Mouse (Mus musculus): ENCODE results near the gene Ruvbl1.

DNA sequence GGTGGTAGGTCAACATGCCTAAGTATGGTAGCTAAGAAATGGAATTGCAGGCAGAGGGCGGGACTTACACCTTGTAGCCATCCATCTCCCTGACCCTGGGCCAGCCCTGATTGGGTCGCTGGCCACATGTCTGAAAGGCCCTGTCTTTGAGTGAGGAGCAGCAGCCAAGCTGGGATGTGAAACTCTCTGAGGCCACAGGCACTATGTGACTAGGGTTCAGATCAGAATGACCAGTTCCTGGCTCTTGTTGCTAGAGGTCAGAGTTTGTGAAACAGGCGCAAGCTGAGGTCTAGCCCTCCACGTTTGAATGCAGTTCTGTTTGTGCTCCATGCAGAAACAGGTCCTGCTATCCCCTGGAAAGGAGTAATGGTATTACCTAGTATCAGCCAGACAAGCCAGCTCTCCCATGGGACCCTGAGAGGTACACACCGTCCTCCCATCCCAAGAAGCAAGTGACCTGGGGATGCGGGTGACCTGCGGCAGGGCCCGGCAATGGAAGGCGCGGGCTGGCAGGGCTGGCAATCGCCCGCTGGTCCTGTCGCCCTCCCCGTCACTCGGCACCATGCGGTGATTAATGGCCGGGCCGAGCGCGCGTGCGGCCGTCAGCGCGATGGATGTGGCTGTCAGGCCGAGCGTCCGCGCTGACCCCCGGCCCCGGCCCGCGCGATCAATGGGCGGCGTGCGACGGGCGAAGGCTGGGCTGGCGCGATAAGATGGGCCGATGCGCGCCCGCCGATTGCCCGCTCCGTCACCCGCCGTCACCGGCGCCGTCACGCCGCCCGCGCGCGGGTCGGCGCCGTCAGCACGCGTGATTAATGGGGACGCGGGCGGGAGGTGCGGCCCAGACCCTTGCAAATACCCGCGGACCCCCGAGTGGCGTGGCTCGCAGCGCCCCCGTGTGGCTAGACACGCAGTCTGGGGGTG lies 34.5 kb downstream of the Ruvbl1 start:
- peak; percentile 40; the same call in 2 of the 3 replicates for TF ChIP-seq TAL1 (IDR thresholded peaks at IDR 0.05; ENCODE audit: low read length)
- TF ChIP-seq GATA1 (IDR thresholded peaks at IDR 0.05; ENCODE audit: low read length), result peak; percentile 57

Data from erythroblast, embryonic 14.5 days (primary cell).